Mouse (Mus musculus): ENCODE measurements around the gene Pnkp.

- TF ChIP-seq CTCF (IDR thresholded peaks at IDR 0.05; ENCODE audit: control insufficient read depth, insufficient read depth, low read length) (no peak), POLR2A (IDR thresholded peaks at IDR 0.05; ENCODE audit: borderline replicate concordance, control insufficient read depth, low read depth, low read length) (no peak)
Measured at GRCm38 (mm10) chr7:44818164-44818563, 38.8 kb upstream of the Pnkp start.

Measured in bone marrow, adult 2 months (tissue).